Mouse (Mus musculus): ENCODE measurements around the gene Sphk2. TPM values are rescaled to one million over a fixed set of nuclear protein-coding genes. Genes with fewer than 3 reads are reported as not detected.

Sphk2 gene
- polyA plus RNA-seq, 1 experiment from 2014 or later = 31.1 TPM

GRCm38 (mm10) chr7:45715090-45715708 lies 2.6 kb downstream of the Sphk2 start, which contains the start of gene Rpl18:
Gene Rpl18, plus strand, starts transcription at chr7:45715457.
- H3K36me3 ChIP-seq (ENCODE audit: control insufficient read depth, insufficient read depth) = peaks cover 36% of the 10 kb centered on the region
- H3K9me3 ChIP-seq (ENCODE audit: control insufficient read depth, low read length) = no peaks in the 10 kb centered on the region
- H3K4me1 ChIP-seq (replicated peaks; ENCODE audit: control insufficient read depth, insufficient read depth, low read length) = peaks cover 43% of the 10 kb centered on the region
- peak within 1 kb of the TSS; percentile 64 for H3K4me3 ChIP-seq (replicated peaks; ENCODE audit: low read length)
- peak within 1 kb of the TSS; percentile 68 for H3K9ac ChIP-seq (replicated peaks; ENCODE audit: low read depth, low read length)
- H3K27ac ChIP-seq (ENCODE audit: low read length) = peak within 1 kb of the TSS; percentile 60
- ATAC-seq = peak; percentile 94
- H3K4me2 ChIP-seq (ENCODE audit: low read length) = peak within 1 kb of the TSS; percentile 75
- no peaks in the 10 kb centered on the region for H3K27me3 ChIP-seq (replicated peaks; ENCODE audit: control insufficient read depth, insufficient read depth, low read length)
- 8% methylated on average over 33 of the region's 34 CpGs for WGBS

DNA sequence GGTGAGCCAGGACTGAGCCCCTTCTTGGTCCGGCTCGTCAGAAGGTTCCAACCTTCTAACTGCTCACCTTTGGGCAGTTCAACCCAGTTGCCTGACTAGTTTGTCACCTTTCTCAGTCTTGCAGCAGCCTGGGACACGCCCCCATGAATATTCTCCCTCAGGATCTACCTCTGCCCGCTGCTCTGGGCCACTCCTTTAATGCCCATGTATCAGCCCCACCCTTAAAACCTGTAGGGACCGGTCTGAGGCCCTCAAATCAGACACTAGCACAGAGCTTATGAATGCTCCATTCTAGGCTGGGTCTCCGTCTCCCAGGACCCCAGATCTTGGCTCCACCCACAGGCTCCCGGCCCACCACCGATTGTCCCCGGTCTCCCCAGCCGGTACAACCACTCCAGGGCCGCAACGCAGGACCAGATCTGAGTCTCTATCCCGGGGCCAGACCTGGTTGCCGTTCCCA lies 3.1 kb downstream of the Sphk2 start:
- H3K9me3 ChIP-seq (ENCODE audit: control insufficient read depth, low read length) = no peaks in the 10 kb centered on the region
- no peaks in the 10 kb centered on the region for H3K27me3 ChIP-seq (replicated peaks; ENCODE audit: control insufficient read depth, insufficient read depth, low read length)
- 9% methylated on average over 14 of the region's 14 CpGs for WGBS
- H3K4me3 ChIP-seq (replicated peaks; ENCODE audit: low read length) = peak overlapping the region; percentile 64
- H3K4me1 ChIP-seq (replicated peaks; ENCODE audit: control insufficient read depth, insufficient read depth, low read length) = peaks cover 41% of the 10 kb centered on the region
- peak overlapping the region; percentile 75 for H3K4me2 ChIP-seq (ENCODE audit: low read length)
- peak overlapping the region; percentile 68 for H3K9ac ChIP-seq (replicated peaks; ENCODE audit: low read depth, low read length)
- ATAC-seq = peak; percentile 31; the same call in 1 of the 2 replicates
- H3K27ac ChIP-seq (ENCODE audit: low read length) = peak overlapping the region; percentile 28; the same call in 1 of the 2 replicates
- peaks cover 33% of the 10 kb centered on the region for H3K36me3 ChIP-seq (ENCODE audit: control insufficient read depth, insufficient read depth)

DNA sequence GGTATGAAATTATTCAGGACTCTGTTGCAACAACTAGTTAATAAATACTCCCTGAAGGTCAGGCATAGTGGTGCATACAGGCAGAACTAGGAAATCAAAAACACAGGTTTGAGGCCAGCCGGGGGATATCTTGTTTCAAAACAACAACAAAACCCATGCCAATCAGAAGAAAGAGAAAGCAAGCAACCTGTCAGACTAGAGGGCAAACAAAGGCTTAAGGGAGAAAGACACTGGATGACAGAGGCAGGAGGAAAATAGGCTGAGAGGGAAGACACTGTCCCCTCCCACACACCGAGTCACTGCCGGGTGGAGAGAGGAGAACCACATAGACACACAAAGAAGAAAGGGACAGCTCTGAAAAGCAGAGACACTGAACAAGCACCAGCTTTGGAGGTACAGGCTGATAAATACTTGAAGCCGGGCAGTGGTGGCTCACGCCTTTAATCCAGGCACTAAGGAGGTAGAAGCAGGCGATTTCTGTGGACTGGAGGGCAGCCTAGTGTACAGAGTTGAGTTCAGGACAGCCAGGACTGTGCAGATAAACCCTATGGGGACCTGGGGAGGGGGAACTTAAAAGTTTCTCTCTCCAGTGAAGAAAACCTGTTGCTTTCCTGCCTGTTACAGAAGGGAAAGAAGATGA lies 3.8 kb downstream of the Sphk2 start:
- no peak for ATAC-seq
- Histone ChIP-seq H3K27ac (ENCODE audit: low read length) (no peak overlapping the region), H3K36me3 (ENCODE audit: control insufficient read depth, insufficient read depth) (peaks cover 29% of the 10 kb centered on the region), H3K4me3 (replicated peaks; ENCODE audit: low read length) (peak overlapping the region; percentile 64), H3K4me2 (ENCODE audit: low read length) (peak overlapping the region; percentile 75), H3K9ac (replicated peaks; ENCODE audit: low read depth, low read length) (no peak overlapping the region), H3K4me1 (replicated peaks; ENCODE audit: control insufficient read depth, insufficient read depth, low read length) (peaks cover 41% of the 10 kb centered on the region), H3K9me3 (ENCODE audit: control insufficient read depth, low read length) (no peaks in the 10 kb centered on the region), H3K27me3 (replicated peaks; ENCODE audit: control insufficient read depth, insufficient read depth, low read length) (no peaks in the 10 kb centered on the region)
- 89% methylated on average over 6 of the region's 6 CpGs for WGBS

- no peak overlapping the region for H3K4me3 ChIP-seq (replicated peaks; ENCODE audit: low read length)
- H3K9me3 ChIP-seq (ENCODE audit: control insufficient read depth, low read length) = no peaks in the 10 kb centered on the region
- no peaks in the 10 kb centered on the region for H3K27me3 ChIP-seq (replicated peaks; ENCODE audit: control insufficient read depth, insufficient read depth, low read length)
- peaks cover 29% of the 10 kb centered on the region for H3K36me3 ChIP-seq (ENCODE audit: control insufficient read depth, insufficient read depth)
- H3K4me2 ChIP-seq (ENCODE audit: low read length) = no peak overlapping the region
- H3K9ac ChIP-seq (replicated peaks; ENCODE audit: low read depth, low read length) = no peak overlapping the region
- ATAC-seq = no peak
- no peak overlapping the region for H3K27ac ChIP-seq (ENCODE audit: low read length)
- H3K4me1 ChIP-seq (replicated peaks; ENCODE audit: control insufficient read depth, insufficient read depth, low read length) = peaks cover 41% of the 10 kb centered on the region
- WGBS = 92% methylated on average over 16 of the region's 16 CpGs
Observed at GRCm38 (mm10) chr7:45713396-45713795, 4.4 kb downstream of the Sphk2 start.

GRCm38 (mm10) chr7:45712022-45712757 lies 5.6 kb downstream of the Sphk2 start:
- H3K4me2 ChIP-seq (ENCODE audit: low read length) = no peak overlapping the region
- H3K4me1 ChIP-seq (replicated peaks; ENCODE audit: control insufficient read depth, insufficient read depth, low read length) = peaks cover 52% of the 10 kb centered on the region
- no peak overlapping the region for H3K27ac ChIP-seq (ENCODE audit: low read length)
- H3K9ac ChIP-seq (replicated peaks; ENCODE audit: low read depth, low read length) = no peak overlapping the region
- no peaks in the 10 kb centered on the region for H3K9me3 ChIP-seq (ENCODE audit: control insufficient read depth, low read length)
- ATAC-seq = no peak
- peaks cover 29% of the 10 kb centered on the region for H3K36me3 ChIP-seq (ENCODE audit: control insufficient read depth, insufficient read depth)
- no peaks in the 10 kb centered on the region for H3K27me3 ChIP-seq (replicated peaks; ENCODE audit: control insufficient read depth, insufficient read depth, low read length)
- H3K4me3 ChIP-seq (replicated peaks; ENCODE audit: low read length) = no peak overlapping the region
- 89% methylated on average over 21 of the region's 21 CpGs for WGBS

DNA sequence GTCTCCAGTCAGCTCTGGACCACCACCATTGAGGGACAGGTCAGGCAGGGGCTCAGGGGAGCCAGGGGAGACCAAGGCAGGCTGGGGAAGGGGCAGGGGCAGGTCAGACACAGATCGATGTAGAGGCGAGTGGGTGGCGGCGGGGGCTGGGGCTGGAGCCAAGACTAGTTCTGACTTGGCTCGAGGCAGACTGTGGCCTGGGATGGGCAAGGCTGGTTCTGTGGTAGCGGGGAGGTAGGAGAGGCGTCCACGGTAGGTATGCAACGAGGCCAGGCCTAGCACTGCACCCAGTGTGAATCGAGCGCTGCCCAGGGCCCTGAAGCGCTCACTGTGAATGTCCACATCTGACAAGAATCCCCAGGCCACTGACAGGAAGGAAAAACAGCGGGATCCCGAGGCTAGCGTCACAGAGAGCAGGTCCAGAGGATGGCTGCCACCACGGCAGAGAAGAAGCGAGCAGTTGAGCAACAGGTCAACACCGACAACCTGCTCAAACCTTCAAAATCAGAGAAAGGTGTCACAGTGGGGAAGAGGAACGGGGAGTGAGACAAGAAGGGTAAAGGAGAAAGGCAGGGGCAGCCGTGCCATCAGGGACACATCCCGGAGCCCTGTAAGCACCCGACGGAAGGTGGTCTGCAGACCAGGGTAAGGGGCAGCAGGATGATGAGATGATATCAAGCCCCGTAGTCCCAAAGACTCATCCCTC lies 6.3 kb downstream of the Sphk2 start:
- 90% methylated on average over 24 of the region's 24 CpGs for WGBS
- H3K4me1 ChIP-seq (replicated peaks; ENCODE audit: control insufficient read depth, insufficient read depth, low read length) = peaks cover 52% of the 10 kb centered on the region
- no peaks in the 10 kb centered on the region for H3K9me3 ChIP-seq (ENCODE audit: control insufficient read depth, low read length)
- no peak overlapping the region for H3K4me2 ChIP-seq (ENCODE audit: low read length)
- H3K4me3 ChIP-seq (replicated peaks; ENCODE audit: low read length) = no peak overlapping the region
- peaks cover 29% of the 10 kb centered on the region for H3K36me3 ChIP-seq (ENCODE audit: control insufficient read depth, insufficient read depth)
- ATAC-seq = no peak
- no peak overlapping the region for H3K9ac ChIP-seq (replicated peaks; ENCODE audit: low read depth, low read length)
- H3K27me3 ChIP-seq (replicated peaks; ENCODE audit: control insufficient read depth, insufficient read depth, low read length) = no peaks in the 10 kb centered on the region
- no peak overlapping the region for H3K27ac ChIP-seq (ENCODE audit: low read length)

GRCm38 (mm10) chr7:45710477-45711191 lies 7.2 kb downstream of the Sphk2 start:
- H3K36me3 ChIP-seq (ENCODE audit: control insufficient read depth, insufficient read depth) = peaks cover 29% of the 10 kb centered on the region
- H3K4me3 ChIP-seq (replicated peaks; ENCODE audit: low read length) = no peak overlapping the region
- H3K9ac ChIP-seq (replicated peaks; ENCODE audit: low read depth, low read length) = no peak overlapping the region
- 93% methylated on average over 20 of the region's 20 CpGs for WGBS
- H3K27me3 ChIP-seq (replicated peaks; ENCODE audit: control insufficient read depth, insufficient read depth, low read length) = no peaks in the 10 kb centered on the region
- no peak for ATAC-seq
- H3K4me1 ChIP-seq (replicated peaks; ENCODE audit: control insufficient read depth, insufficient read depth, low read length) = peaks cover 52% of the 10 kb centered on the region
- no peak overlapping the region for H3K4me2 ChIP-seq (ENCODE audit: low read length)
- H3K27ac ChIP-seq (ENCODE audit: low read length) = no peak overlapping the region
- no peaks in the 10 kb centered on the region for H3K9me3 ChIP-seq (ENCODE audit: control insufficient read depth, low read length)

- Histone ChIP-seq H3K4me2 (ENCODE audit: low read length) (no peak overlapping the region), H3K4me1 (replicated peaks; ENCODE audit: control insufficient read depth, insufficient read depth, low read length) (peaks cover 55% of the 10 kb centered on the region), H3K4me3 (replicated peaks; ENCODE audit: low read length) (no peak overlapping the region), H3K9me3 (ENCODE audit: control insufficient read depth, low read length) (no peaks in the 10 kb centered on the region), H3K27ac (ENCODE audit: low read length) (peak overlapping the region; percentile 53; the same call in 1 of the 2 replicates), H3K9ac (replicated peaks; ENCODE audit: low read depth, low read length) (no peak overlapping the region), H3K27me3 (replicated peaks; ENCODE audit: control insufficient read depth, insufficient read depth, low read length) (no peaks in the 10 kb centered on the region), H3K36me3 (ENCODE audit: control insufficient read depth, insufficient read depth) (peaks cover 29% of the 10 kb centered on the region)
- 74% methylated on average over 14 of the region's 14 CpGs for WGBS
- ATAC-seq = no peak
Observed at GRCm38 (mm10) chr7:45709677-45710355, 8.0 kb downstream of the Sphk2 start.

Data from forebrain, embryonic 16.5 days (tissue).